Mouse (Mus musculus) adrenal gland, adult 18-20 months (tissue): ENCODE data around the gene Zfp790. TPM values are rescaled to one million over a fixed set of nuclear protein-coding genes. Genes with fewer than 3 reads are reported as not detected.

Source experiments
- DNase-seq, 2 experiments: peaks; one replicate each; pipeline ENCODE4 v3.0.0; 2021 to 2022; ENCODE audit warnings: low spot score in 2 of 2
- long read RNA-seq, 2 experiments: library from polyadenylated mRNA; stranded (forward); transcript quantifications; one replicate each; pipeline ENCODE4 v2.0.0; 2021
- total RNA-seq, 2 experiments: library from RNA; stranded (reverse); gene quantifications; 1 replicate in 1 of 2; 2 replicates in 1 of 2; pipeline ENCODE4 v1.2.3; 2021

Gene Zfp790
- total RNA-seq: 10 to 100 TPM; 15.2 to 19.0 TPM
- long read RNA-seq, experiment 1, transcript Zfp790-201 (5 exons, 3,376 nt): major isoform, 9 of 16 reads
- long read RNA-seq, experiment 1, partial matches to known transcripts: 0 of 16 reads
- long read RNA-seq, experiment 1, other reads (novel, unspliced or antisense): 3 of 16 reads
- long read RNA-seq, experiment 2, transcript Zfp790-201 (5 exons, 3,376 nt): major isoform, 19 of 29 reads
- long read RNA-seq, experiment 2, partial matches to known transcripts: 1 of 29 reads
- long read RNA-seq, experiment 2, other reads (novel, unspliced or antisense): 8 of 29 reads

DNA sequence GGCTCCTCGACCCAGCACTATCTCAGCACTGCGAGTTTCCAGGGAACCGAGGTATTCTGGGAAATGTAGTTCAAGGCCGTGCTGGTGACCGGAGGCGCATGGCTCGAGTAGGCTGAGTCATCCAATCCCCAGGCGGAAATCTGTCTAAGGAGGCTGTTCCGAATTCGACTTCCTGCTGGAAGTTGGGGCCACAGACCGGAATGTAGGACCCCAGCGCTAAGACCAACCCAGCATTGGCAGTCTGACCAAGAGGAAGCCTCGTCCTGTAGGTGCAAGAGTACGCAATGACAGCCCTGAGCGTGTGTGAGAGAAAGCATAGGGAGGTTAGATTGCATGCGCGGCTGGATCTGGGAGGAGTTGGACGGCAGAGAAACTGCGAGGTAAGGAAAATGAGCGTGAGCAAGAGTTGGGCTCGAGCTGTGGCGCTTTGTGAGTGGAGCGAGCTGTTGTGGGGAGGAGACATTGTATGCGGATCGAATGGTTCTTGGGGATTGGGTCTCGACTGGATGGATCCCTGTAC, at the start of gene Zfp790:
Gene Zfp790 (plus strand): TSS at position 205 of the 520 bp plus-strand sequence.
- DNase-seq: peak; percentile 65 to 69

GRCm38 (mm10) chr7:29767058-29767686, 48.7 kb upstream of the Zfp790 start:
- DNase-seq: peak; percentile 71 to 72

- peak; percentile 71 to 76 for DNase-seq
These were observed 47.6 kb upstream of the Zfp790 start, which contains the start of gene Zfp84 for GRCm38 (mm10) chr7:29768090-29768900. Gene Zfp84, plus strand, starts transcription at chr7:29768552.

DNA sequence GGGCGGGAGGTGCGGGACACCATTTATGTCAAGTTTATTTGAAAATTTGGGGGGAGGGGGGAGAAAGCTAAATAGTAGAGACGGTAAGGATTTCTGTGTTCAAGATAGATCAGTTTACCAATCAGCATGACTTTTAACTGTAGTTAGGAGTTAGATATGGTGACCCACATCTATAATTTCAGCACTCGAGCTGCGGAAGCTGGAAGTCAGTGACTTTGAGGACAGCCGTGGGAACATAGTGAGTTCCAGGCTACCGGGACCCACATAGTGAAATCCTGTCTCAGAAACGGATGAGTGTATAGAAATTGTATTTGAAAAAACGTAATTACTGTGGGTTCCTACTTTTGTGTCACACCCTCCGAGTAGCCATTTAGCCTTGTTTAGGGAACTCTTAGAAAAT, 46.9 kb upstream of the Zfp790 start:
- no peak for DNase-seq

- DNase-seq: no peak
These were observed 42.4 kb upstream of the Zfp790 start for GRCm38 (mm10) chr7:29773503-29773902.

- no peak for DNase-seq
These were observed 41.5 kb upstream of the Zfp790 start for GRCm38 (mm10) chr7:29774371-29774770.

GRCm38 (mm10) chr7:29776568-29776967, 39.3 kb upstream of the Zfp790 start:
- no peak for DNase-seq

DNA sequence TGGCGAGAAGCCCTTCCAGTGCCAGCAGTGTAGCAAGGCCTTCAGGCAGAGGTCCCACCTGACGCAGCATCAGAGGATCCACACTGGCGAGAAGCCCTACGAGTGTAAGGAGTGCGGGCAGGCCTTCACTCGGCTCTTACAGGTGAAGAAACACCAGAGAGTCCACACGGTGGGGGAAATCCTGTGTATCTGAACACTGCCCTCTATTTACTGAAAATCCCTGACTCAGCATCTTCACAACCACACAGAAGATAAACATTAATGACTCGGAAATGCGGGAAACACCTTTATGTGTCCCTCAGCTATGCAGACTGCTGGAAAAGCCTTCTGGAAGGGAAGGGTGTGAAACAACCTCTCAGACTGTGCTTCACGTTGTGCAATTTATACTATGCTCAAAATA, 38.5 kb upstream of the Zfp790 start:
- DNase-seq: no peak

DNA sequence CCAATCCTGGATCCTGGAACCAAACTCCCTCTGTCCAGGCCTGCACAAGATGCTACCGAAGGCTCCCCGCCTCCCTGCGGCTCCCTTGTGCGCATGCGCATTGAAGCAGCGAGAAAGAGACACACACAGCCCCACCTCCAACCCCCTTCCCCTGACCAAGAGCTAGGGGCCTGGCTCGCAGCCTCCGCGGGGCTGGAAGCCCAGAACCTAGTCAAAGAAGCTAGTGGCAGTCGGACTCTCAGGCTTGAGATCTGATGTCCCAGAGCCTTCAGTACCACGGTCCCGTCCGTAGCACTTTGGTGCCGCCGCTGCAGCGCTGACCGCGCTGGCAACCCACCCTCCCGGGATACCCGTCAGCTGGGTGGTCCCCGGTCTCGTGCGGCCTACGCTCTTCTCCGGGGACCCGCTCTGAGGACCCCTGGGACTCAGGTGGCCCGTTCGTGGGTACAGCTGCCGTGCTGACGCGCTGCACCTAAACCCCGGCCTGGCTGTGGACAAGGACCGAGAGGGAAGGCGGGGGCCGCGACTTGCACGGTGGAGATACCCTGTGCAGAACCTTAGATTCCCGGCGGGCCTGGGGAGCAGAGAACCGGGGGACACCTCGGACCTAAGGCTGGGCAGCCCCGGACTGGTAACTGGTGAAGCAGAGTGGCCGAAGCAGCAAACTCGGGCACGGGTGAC, 31.9 kb upstream of the Zfp790 start, which contains the start of gene Zfp30:
Gene Zfp30 (plus strand): TSS at position 128 of the 681 bp plus-strand sequence.
- DNase-seq: peak; percentile 64 to 75

- DNase-seq: no peak
These were observed 30.9 kb upstream of the Zfp790 start for GRCm38 (mm10) chr7:29785023-29785422.

DNA sequence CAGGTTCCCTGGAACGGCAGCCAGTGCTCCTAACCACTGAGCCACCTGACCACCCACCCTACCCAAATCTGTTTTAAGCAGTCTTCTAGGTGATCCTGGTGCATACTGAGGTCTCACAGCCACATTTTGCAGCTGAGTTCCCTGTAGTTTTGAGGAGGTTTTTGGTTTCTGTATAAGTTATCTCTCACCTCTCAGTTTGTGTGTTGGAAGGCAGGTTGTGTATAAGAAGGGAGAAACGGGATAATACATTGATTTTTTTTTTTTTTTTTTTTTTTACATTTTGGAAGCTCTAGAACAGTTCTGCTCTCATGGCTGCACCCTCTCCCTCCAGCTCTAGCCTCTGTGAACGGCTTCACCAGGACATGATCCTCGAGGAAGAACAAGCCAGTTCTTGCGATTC, 30.0 kb upstream of the Zfp790 start:
- no peak for DNase-seq

DNA sequence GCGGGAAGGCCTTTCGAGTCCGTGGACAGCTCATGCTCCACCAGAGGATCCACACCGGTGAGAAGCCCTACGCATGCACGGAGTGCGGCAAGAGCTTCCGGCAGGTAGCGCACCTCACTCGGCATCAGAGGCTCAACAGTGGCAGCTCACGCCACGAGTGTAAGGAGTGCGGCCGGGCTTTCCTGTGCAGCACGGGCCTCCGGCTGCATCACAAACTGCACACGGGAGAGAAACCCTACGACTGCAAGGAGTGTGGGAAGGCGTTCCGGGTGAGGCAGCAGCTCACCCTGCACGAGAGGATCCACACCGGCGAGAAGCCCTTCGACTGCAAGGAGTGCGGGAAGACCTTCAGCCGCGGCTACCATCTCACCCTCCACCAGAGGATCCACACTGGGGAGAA, 23.0 kb upstream of the Zfp790 start:
- DNase-seq: no peak

DNA sequence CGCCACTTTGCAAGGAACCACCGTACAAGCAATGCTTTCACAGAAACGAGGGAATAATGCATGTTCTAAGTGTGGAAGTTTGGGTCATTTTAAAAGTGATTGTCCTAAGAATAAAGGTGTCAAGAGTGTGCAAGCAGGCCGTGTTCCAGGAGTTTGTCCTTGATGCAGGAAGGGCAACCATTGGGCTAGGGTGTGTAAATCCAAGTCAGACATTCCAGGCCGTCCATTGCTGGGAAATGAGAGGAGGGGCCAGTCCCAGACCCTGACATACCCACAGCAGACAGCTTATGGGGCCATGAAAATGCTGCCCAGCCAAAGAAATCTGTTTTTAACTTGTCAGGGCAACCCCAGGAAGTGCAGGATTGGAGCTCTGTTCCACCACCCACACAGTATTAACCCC, 8.9 kb upstream of the Zfp790 start:
- no peak for DNase-seq

GRCm38 (mm10) chr7:29812244-29812643, 3.7 kb upstream of the Zfp790 start:
- DNase-seq: no peak

GRCm38 (mm10) chr7:29814381-29814780, 1.5 kb upstream of the Zfp790 start:
- no peak for DNase-seq

DNA sequence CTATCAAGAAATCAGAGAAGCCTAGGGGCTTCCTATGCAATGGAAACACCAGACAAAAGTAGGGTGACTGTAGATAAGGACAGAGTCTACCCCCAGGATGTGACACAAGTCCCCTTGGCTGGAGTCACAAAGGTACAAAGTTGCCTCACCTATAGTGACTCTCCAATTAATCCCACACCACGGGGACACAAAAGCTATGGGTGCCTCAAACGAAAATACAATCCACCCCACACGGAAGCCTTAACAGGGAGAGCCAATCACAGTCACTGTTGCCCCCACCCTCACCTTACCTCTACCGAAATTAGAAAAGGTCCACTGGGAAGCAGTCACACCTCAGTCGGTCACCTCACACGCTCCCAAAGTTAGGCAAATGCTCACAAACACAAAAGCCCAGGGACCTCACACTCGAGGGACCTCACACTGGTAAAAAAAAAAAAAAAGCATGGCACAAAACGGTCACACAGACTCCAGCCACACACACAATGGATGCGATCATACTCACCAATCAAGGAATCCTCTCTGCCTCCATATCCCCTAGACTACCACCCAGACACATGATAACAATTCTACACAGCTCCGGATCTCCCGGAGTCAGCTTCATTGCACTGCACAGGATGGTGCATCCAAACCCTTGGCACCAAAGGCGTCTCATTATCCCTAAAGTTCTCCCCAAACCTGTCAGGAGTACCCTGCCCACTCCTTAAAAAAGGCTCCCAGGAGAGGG, 691 bp upstream of the Zfp790 start:
- DNase-seq: no peak

DNA sequence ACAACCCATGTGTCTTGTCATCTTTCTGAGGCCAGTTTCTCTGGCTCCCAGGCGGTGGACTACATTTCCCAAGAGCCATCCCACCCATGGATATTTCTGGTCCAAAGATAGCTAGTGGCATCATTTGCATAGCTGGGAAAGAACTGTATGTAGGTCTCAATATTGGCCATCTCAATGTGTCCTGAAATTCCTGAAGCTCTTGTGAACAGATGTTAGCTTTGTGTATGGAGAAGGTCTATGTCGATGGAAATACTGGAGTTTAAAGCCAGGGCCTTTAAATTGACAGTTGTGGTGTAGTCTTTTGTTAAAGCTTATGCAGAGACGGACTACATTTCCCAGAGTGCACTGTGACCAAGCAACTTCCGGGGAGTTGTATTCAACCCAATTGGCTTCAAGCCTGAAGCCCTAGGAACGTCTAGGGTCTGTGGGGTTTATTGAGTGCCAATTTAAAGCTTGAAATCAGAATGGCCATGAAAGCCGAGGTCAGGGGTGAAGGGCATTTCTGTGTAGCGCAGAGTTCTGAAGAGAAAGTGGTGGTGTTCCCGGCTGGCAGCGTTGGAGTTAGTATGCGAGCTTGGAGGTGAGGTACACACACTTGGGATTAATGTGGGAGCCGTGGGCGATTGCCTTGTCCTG, 2.8 kb downstream of the Zfp790 start:
- peak; percentile 43 to 55 for DNase-seq

GRCm38 (mm10) chr7:29828001-29828400, 12.1 kb downstream of the Zfp790 start:
- DNase-seq: no peak

DNA sequence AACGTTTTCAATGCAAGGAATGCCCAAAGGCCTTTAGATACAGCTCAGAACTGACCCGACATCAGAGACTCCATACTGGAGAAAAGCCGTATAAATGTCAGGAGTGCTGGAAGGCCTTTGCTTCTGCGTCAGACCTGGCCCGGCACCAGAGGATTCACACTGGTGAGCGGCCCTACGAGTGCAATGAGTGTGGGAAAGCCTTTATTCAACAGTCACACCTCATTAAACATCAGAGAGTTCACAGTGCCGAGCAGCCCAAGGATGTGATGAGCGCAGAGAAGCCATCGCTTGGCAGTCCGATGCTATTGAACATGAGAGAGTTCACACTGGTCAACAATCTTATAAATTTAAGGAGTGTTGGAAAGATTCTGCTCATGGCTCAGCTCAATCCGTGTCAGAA, 13.9 kb downstream of the Zfp790 start:
- DNase-seq: no peak

DNA sequence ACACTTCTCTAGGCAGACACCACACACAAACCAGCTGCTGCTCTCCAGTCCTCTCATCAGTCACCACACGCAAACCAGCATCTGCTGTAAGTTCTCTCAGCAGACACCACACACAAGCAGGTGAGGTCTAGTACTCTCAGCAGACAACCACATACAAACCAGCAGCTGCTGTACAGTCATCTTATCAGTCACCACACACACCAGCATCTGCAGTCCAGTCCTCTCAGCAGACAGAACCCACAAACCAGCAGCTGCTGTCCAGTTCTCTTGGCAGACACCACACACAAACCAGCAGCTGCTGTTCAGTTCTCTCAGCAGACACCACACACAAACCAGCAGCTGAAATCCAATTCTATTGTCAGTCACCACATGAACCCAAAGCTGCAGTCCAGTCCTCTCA, 20.9 kb downstream of the Zfp790 start:
- no peak for DNase-seq
